Mouse (Mus musculus) heart, embryonic 11.5 days (tissue): Measurements from ENCODE around the gene H2-Oa. TPM values are rescaled to one million over a fixed set of nuclear protein-coding genes. Genes with fewer than 3 reads are reported as not detected.
A peak's percentile ranks its signal among the peaks of the same experiment; 100 is the strongest.

Source experiments
- ATAC-seq: fragments of 200-750 bp; cut with Nextera tagmentation; replicated peaks from 2 replicates; pipeline ENCODE4 v1.8.0; 2017; ENCODE audit warnings: moderate library complexity; ENCODE audit not compliant: insufficient number of reproducible peaks, low FRiP score, low TSS enrichment
- H3K27ac ChIP-seq: fragments of 300-500 bp; sonication (generic); 2 replicates; pipeline ENCODE4 v1.5.1; 2014; ENCODE audit warnings: mild to moderate bottlenecking, low read depth, low read length
- H3K27me3 ChIP-seq: fragments of 300-500 bp; sonication (generic); 2 replicates; pipeline ENCODE4 v1.6.1; 2014; ENCODE audit warnings: mild to moderate bottlenecking, low read length, mixed read lengths; ENCODE audit not compliant: control insufficient read depth, insufficient read depth
- H3K36me3 ChIP-seq: fragments of 300-500 bp; sonication (generic); 2 replicates; pipeline ENCODE4 v1.6.1; 2014; ENCODE audit warnings: mild to moderate bottlenecking, low read length, moderate library complexity, mixed read lengths; ENCODE audit not compliant: control insufficient read depth, insufficient read depth
- H3K4me1 ChIP-seq: fragments of 300-500 bp; sonication (generic); 2 replicates; pipeline ENCODE4 v1.6.1; 2014; ENCODE audit warnings: low read length; ENCODE audit not compliant: control insufficient read depth, insufficient read depth
- H3K4me2 ChIP-seq: fragments of 300-500 bp; sonication (generic); 2 replicates; pipeline ENCODE4 v1.6.1; 2014; ENCODE audit warnings: mild to moderate bottlenecking, moderate library complexity
- H3K4me3 ChIP-seq: fragments of 300-500 bp; sonication (generic); 2 replicates; pipeline ENCODE4 v1.5.1; 2014; ENCODE audit warnings: low read depth, low read length
- H3K9ac ChIP-seq: fragments of 300-500 bp; sonication (generic); 2 replicates; pipeline ENCODE4 v1.6.1; 2014; ENCODE audit warnings: mild to moderate bottlenecking, low read depth, low read length, moderate library complexity
- H3K9me3 ChIP-seq: fragments of 300-500 bp; sonication (generic); replicated peaks from 2 replicates; pipeline ENCODE4 v1.6.1; 2016; ENCODE audit warnings: low read length; ENCODE audit not compliant: control insufficient read depth
- WGBS: fragments of 180-500 bp; shearing (Covaris S2); extraction: QIAGEN DNeasy Blood & Tissue Kit; methylation state at CpG from one replicate; pipeline ENCODE4 v1.1.7; 2014; ENCODE audit not compliant: insufficient replicate concordance; 5-methylcytosine and 5-hydroxymethylcytosine counted together
- polyA plus RNA-seq: library from polyadenylated mRNA; unstranded; fragments of >200 nt; fragmentation: Nextera tagmentation; extraction: Ambion mirVana; gene quantifications from 2 replicates; pipeline ENCODE4 v1.2.1, GENCODE M21; 2014

H2-Oa gene
- polyA plus RNA-seq, 1 experiment from 2014 or later = 0.34 TPM

DNA sequence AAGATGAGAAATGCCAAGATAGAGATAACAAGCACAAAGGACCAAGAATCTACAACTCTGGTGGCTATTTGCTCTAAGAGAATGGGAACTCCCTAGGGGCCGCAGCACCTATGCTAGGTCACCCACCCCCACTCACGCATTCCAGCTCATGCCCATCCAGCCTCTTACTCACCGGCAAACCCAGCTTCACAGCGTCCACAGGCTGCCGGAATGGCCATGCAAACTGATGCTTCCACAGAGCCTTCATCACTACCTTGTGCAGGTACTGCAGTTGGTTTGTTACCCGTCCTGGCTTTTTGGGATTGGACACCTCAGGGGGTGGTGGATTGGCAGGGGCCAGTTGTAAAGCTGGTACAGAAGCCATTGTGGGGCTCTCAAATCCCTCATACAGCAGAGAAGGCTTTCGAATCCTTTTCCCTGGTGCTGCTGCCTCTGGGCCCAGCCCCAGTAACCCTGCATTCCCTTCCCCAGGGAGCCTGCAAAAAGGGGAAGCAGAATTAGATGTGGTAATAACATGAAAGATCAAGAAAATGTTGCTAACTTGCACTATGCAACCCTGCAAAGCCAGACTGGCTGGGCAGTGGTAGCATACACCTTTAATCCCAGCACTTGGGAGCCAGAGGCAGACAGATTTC lies 24.7 kb downstream of the H2-Oa start:
- WGBS = 38% methylated on average over 7 of the region's 7 CpGs
- H3K27ac ChIP-seq = no peak overlapping the region
- H3K4me2 ChIP-seq = peak overlapping the region; percentile 98
- H3K4me1 ChIP-seq = peaks cover 15% of the 10 kb centered on the region
- H3K4me3 ChIP-seq = peak overlapping the region; percentile 99
- no peaks in the 10 kb centered on the region for H3K9me3 ChIP-seq
- peaks cover 57% of the 10 kb centered on the region for H3K36me3 ChIP-seq
- no peaks in the 10 kb centered on the region for H3K27me3 ChIP-seq
- peak overlapping the region; percentile 99 for H3K9ac ChIP-seq
- ATAC-seq = no peak

DNA sequence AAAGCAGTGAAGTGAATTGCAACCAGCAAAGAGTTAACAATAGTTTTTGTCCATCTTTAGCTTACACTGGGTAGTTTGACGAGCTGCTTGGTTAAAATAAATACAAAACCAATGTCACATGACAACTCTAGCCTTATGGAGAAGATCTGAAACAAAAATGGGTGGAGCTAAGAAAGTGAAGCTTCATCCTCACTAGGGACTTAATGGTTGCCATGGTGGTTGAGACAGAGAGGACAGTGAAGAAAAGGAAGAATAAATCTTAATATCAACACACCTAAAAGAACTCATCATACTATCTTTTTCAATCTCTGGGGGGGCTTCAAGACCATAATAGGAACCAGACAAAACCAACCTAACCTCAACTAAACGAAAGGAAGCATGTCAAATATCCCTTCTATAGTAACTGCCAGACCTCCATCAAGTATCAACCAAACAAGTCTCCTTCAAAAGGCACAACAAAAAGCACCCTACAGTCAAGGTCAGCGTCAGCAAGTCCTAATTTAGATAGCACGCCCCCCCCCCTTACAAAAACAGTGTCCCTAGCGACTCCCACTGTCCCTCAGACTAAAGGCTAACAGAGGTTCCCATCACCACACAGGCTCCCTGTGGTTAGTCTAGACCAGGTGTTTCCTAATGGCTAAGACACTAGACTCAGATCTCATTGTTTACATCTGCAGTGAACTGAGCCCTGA lies 25.4 kb downstream of the H2-Oa start:
- H3K9me3 ChIP-seq = no peaks in the 10 kb centered on the region
- no peaks in the 10 kb centered on the region for H3K27me3 ChIP-seq
- no peak overlapping the region for H3K27ac ChIP-seq
- H3K4me2 ChIP-seq = peak overlapping the region; percentile 98
- peaks cover 15% of the 10 kb centered on the region for H3K4me1 ChIP-seq
- peak overlapping the region; percentile 99 for H3K9ac ChIP-seq
- H3K36me3 ChIP-seq = peaks cover 50% of the 10 kb centered on the region
- no peak for ATAC-seq
- 2% methylated on average over 5 of the region's 5 CpGs for WGBS
- H3K4me3 ChIP-seq = peak overlapping the region; percentile 99

DNA sequence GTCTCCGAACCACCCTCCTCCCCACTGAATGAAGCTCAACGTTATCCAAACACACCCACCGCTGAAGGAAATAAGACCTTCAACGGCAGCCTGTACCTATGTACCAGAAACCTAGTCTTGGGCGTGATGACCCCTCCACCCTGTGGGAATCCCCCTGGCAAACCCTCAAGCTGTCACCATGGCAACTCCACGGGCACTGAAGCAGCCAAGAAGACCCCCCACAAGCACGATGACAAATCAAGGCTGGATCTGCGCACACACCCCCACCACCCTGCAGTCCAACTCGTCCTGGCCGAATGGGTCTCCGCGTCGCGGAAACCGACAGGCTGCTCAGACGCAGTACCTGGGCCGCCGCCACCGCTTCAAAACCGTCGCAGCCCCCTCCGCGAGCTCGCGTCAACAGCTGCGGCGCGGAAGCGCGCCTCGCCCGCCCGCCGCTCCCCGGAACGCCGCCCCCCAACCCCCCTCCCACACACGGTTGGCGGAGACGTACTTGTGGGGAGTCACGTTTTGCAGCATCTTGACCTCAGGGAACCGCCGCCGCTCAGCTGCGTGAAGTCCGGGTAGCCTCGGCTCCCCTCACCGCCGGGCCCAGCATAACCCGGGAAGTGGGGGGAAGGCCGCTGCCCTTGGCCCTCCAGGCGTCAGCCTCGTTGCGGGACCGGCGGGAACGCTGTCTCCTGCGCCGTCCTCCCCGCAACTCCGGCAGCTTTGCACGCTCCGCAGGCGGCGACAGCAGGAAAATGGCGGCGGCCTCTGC lies 26.2 kb downstream of the H2-Oa start:
- Histone ChIP-seq H3K36me3 (peaks cover 42% of the 10 kb centered on the region), H3K27ac (peak overlapping the region; percentile 100), H3K9ac (peak overlapping the region; percentile 99), H3K4me3 (peak overlapping the region; percentile 99), H3K27me3 (no peaks in the 10 kb centered on the region), H3K9me3 (no peaks in the 10 kb centered on the region), H3K4me2 (peak overlapping the region; percentile 98), H3K4me1 (peaks cover 15% of the 10 kb centered on the region)
- WGBS = under 1% methylated on average over 65 of the region's 67 CpGs
- no peak for ATAC-seq

DNA sequence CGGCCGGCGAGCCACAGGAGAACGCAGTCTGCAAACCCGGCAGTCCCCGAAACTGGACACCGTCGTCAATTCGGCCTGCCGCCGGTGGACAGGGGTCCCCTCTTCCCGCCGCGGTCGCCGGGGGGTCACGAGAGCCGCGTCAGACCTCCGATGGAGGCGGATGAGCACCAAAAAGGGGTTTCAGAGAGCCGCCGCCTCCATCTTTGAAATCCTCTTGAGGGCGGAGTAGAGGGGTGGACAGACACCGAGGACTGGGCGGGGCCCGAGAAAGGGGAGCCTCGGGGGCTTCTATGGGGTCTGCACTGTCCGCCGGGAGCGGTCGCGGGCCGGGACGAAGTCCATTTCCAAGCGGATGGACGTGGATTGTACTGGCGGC lies 26.7 kb downstream of the H2-Oa start:
- 0% methylated on average over 38 of the region's 38 CpGs for WGBS
- H3K27ac ChIP-seq = peak overlapping the region; percentile 100
- peak overlapping the region; percentile 99 for H3K9ac ChIP-seq
- H3K36me3 ChIP-seq = peaks cover 37% of the 10 kb centered on the region
- H3K27me3 ChIP-seq = no peaks in the 10 kb centered on the region
- peak overlapping the region; percentile 98 for H3K4me2 ChIP-seq
- H3K9me3 ChIP-seq = no peaks in the 10 kb centered on the region
- peak overlapping the region; percentile 99 for H3K4me3 ChIP-seq
- peak; percentile 12; the same call in 1 of the 2 replicates for ATAC-seq
- H3K4me1 ChIP-seq = peaks cover 20% of the 10 kb centered on the region

DNA sequence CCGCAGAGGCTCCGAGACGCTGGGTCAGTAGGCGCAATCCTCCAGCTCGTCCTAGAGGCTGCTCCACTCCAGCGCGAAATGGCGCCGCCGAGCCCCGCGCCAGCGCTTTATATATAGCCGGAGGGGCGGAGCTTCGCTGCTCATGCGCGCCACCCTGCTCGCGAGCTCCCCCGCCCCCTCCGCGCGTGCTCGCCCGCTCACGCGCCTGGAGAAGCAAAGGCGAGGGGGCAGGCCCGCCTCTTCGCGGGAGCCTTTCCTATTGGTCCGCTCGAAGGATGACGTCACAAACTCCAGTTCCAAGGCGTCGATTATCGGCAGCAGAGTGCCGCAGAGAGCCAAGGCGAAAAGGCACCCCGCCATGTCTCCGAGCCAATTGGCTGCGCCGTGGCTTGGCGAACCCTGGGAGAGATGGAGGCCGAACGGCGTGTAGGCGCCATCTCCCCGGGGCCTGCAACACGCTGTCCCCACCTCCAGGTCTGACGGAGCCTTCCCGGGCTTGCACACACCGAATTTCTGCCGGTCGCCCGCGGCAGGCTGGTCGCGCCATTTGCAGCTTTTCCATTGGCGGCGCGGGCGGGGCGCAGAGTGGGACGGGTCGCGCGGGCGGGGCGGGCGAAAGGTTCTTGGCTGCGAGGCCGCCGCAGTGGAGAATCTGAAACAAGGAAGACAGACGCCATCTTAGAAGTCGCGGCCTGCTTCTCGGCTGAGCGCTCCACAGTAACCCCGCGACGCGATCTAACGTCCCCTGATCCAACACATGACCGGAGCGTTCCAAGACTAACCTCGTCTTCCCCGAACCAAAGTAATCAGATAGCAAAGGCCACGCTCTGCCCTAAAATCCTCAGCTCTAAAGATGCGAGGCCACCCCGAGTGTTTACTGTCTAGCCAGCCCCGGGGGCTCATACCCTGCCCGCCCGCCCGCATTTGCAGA lies 27.4 kb downstream of the H2-Oa start, which contains the start of gene H2-DMa:
Gene H2-DMa, plus strand, starts transcription at position 293 of the 931 bp plus-strand sequence.
- Histone ChIP-seq H3K4me1 (peaks cover 22% of the 10 kb centered on the region), H3K27me3 (no peaks in the 10 kb centered on the region), H3K27ac (peak within 1 kb of the TSS; percentile 100), H3K4me3 (peak within 1 kb of the TSS; percentile 99), H3K9me3 (no peaks in the 10 kb centered on the region), H3K36me3 (peaks cover 30% of the 10 kb centered on the region), H3K4me2 (peak within 1 kb of the TSS; percentile 98), H3K9ac (peak within 1 kb of the TSS; percentile 99)
- peak; percentile 77 for ATAC-seq
- WGBS = under 1% methylated on average over 96 of the region's 96 CpGs

DNA sequence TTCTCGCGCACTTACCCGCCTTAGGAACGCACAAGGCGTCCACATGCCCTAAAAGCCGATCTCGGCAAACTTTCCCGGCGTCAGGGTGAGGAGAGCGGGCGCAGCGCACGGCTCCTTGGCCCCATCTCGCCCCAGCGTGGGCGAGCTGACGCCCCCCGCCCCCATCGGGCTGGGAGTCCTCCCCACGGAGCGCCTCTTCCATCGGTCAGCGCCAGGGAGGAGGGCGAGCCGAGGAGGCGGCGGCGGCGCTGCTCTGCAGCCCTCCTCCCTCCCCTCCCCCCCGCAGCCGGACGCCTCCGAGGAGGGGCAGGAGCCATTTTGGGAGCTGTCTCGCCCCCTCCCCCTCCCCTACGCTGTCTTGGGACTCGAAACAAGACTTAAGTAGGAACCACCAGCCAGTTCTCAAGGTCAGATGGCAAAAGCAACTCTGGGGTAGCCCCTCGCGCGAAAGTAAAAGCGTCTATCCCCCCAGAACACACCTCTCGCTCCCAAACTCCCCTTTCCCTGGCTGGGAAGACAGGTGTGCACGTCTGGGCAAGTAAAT lies 28.1 kb downstream of the H2-Oa start:
- Histone ChIP-seq H3K9me3 (no peaks in the 10 kb centered on the region), H3K9ac (peak overlapping the region; percentile 99), H3K36me3 (peaks cover 23% of the 10 kb centered on the region), H3K27ac (peak overlapping the region; percentile 100), H3K4me2 (peak overlapping the region; percentile 98), H3K27me3 (no peaks in the 10 kb centered on the region), H3K4me3 (peak overlapping the region; percentile 99), H3K4me1 (peaks cover 16% of the 10 kb centered on the region)
- 0% methylated on average over 34 of the region's 42 CpGs for WGBS
- peak; percentile 12; the same call in 1 of the 2 replicates for ATAC-seq

DNA sequence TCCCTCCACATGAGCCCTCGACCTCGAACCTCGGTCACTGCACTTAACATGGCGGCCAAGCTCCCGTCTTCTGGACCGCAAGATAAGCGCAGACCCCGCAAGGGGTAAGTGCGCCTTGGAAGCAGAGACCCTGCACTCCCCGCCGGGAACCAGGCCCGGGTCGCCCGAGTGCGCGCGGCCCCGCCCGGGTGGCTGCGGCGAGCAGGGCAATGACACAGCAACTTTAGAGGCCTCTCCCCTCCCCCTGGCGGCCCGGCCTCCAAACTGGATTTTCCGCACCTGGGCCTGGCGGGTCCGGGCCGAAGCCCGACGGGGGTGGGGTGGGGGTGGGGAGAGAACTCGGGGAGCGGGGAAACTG lies 28.7 kb downstream of the H2-Oa start:
- under 1% methylated on average over 31 of the region's 31 CpGs for WGBS
- peak overlapping the region; percentile 99 for H3K9ac ChIP-seq
- no peaks in the 10 kb centered on the region for H3K27me3 ChIP-seq
- peak overlapping the region; percentile 99 for H3K4me3 ChIP-seq
- peaks cover 17% of the 10 kb centered on the region for H3K36me3 ChIP-seq
- H3K9me3 ChIP-seq = no peaks in the 10 kb centered on the region
- peak; percentile 5; the same call in 1 of the 2 replicates for ATAC-seq
- peaks cover 16% of the 10 kb centered on the region for H3K4me1 ChIP-seq
- peak overlapping the region; percentile 98 for H3K4me2 ChIP-seq
- peak overlapping the region; percentile 100 for H3K27ac ChIP-seq
